Mouse (Mus musculus) bone marrow macrophage, adult 2 months (primary cell): ENCODE data around the gene Dnal4.

Source experiments
- CTCF ChIP-seq: IDR thresholded peaks from 2 replicates; pipeline ENCODE4 v1.5.1; 2012; ENCODE audit warnings: low read depth, mild to moderate bottlenecking, low read length, moderate library complexity
- POLR2A ChIP-seq: IDR thresholded peaks from 2 replicates; pipeline ENCODE4 v1.6.1; 2012; ENCODE audit warnings: mild to moderate bottlenecking, low read depth, low read length, borderline replicate concordance

- TF ChIP-seq CTCF (no peak), POLR2A (no peak)
Measured at GRCm38 (mm10) chr15:79794173-79794572, 16.5 kb upstream of the Dnal4 start.
